Mouse (Mus musculus) kidney, adult 2 months (tissue): ENCODE measurements at regions not wholly inside any gene's neighbourhood (a gene's known extent, or its start where the extent isn't known, plus 50 kb on each side); places are given as distances from the start of the nearest gene placed in this dataset.
A peak's percentile ranks its signal among the peaks of the same experiment; 100 is the strongest.

Experiments used
- DNase-seq: peaks from one replicate; pipeline ENCODE4 v3.0.0; 2021
- H3K27ac ChIP-seq: fragments of 200-500 bp; 2 replicates; pipeline ENCODE4 v1.5.1; 2012; ENCODE audit warnings: low read depth, low read length, control low read depth, inconsistent platforms; ENCODE audit not compliant: insufficient read depth
- H3K27me3 ChIP-seq: fragments of 200-500 bp; replicated peaks from 2 replicates; pipeline ENCODE4 v1.6.1; 2012; ENCODE audit warnings: mild to moderate bottlenecking, moderate library complexity, low read length, inconsistent platforms; ENCODE audit not compliant: control insufficient read depth, insufficient read depth
- H3K36me3 ChIP-seq: fragments of 200-500 bp; 2 replicates; pipeline ENCODE4 v1.6.1; 2012; ENCODE audit warnings: mild to moderate bottlenecking, moderate library complexity, low read length, inconsistent platforms; ENCODE audit not compliant: control insufficient read depth, insufficient read depth
- H3K4me1 ChIP-seq: fragments of 200-500 bp; 2 replicates; pipeline ENCODE4 v1.6.1; 2011; ENCODE audit warnings: low read length; ENCODE audit not compliant: control insufficient read depth, insufficient read depth
- H3K4me3 ChIP-seq: fragments of 200-500 bp; 2 replicates; pipeline ENCODE4 v1.5.1; 2011; ENCODE audit warnings: mild to moderate bottlenecking, low read depth, low read length, control low read depth; ENCODE audit not compliant: insufficient read depth
- CTCF ChIP-seq: fragments of 200-500 bp; conservative IDR thresholded peaks from 2 replicates; pipeline ENCODE4 v1.5.1; 2011; ENCODE audit warnings: low read depth, mild to moderate bottlenecking, control low read depth, low read length, moderate library complexity, mixed read lengths; ENCODE audit not compliant: insufficient read depth, insufficient read length
- POLR2A ChIP-seq: fragments of 200-500 bp; IDR thresholded peaks from one replicate; pipeline ENCODE4 v1.6.1; 2011; ENCODE audit warnings: low read depth, low read length, control low read depth
- WGBS: fragments of 180-500 bp; shearing (Covaris S2); methylation state at CpG from one replicate; pipeline ENCODE4 v1.1.7; 2018; 5-methylcytosine and 5-hydroxymethylcytosine counted together

DNA sequence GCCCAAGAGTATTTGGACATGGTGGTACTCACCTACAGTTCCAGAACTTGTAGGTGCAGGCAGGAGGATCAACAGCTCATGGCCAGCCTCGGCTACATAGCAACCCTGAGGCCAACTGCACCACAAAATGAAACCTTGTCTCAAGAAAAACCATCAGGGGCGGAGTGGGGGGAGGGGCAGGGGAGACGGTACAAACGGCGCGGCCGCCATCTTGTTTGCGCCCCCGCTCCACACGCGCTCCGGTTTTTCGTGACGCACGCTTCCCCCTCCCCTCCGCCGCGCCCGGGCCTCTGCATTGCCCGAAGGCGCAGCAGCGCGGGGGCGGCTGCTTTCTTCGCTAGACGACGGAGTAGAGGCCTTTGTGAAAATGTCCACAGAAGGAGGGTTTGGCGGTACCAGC is 117.9 kb upstream of the Apob start:
- Histone ChIP-seq H3K4me1 (no peaks in the 10 kb centered on the region), H3K4me3 (no peak overlapping the region), H3K36me3 (no peaks in the 10 kb centered on the region), H3K27ac (no peak overlapping the region), H3K27me3 (no peaks in the 10 kb centered on the region)
- no peak for DNase-seq
- 88% methylated on average over 28 of the region's 28 CpGs for WGBS
- no peak for TF ChIP-seq CTCF
- no peak for TF ChIP-seq POLR2A

DNA sequence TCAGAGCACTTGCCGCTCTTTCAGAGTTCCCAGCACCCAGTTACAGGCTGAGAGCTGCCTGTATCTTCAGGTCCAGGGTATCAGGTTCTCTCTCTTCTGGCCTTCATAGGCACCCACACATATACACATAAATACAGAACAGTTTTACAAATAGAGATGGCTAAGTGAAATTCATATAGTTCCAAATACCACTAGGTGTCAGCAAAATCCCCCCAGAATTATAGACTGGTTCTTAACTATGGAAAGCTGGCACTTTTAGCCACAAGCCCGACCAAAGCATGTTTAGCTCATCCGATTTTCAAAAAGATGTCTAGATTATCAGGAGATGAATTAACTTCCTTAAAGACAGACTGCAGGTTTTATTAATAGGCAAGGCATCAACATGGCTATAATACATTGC is 107.4 kb upstream of the Apob start:
- H3K4me3 ChIP-seq, result no peak overlapping the region
- 53% methylated on average over 3 of the region's 3 CpGs for WGBS
- H3K27me3 ChIP-seq, result no peaks in the 10 kb centered on the region
- H3K36me3 ChIP-seq, result no peaks in the 10 kb centered on the region
- no peak for DNase-seq
- no peaks in the 10 kb centered on the region for H3K4me1 ChIP-seq
- no peak overlapping the region for H3K27ac ChIP-seq
- TF ChIP-seq POLR2A, result no peak
- TF ChIP-seq CTCF, result no peak

DNA sequence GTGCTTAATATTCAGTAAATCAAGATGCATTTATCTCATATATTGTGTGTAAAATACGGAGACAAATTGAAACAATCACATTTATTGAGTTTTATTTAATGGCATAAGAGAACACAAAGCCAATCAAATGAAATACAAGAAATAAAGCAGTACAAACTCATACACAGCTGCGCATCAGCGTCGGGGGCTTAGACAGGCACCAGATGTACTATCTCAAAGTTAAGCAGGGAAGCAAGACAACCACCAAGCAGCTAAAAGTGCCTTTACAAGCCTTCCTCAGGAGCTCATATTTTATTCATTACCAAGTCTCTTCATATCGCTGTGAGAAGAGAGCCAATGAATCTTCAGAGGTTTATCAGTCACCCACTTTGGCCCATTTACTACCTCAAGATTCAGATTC is 107.0 kb upstream of the Apob start:
- DNase-seq, result no peak
- no peaks in the 10 kb centered on the region for H3K27me3 ChIP-seq
- no peak overlapping the region for H3K4me3 ChIP-seq
- no peak overlapping the region for H3K27ac ChIP-seq
- no peaks in the 10 kb centered on the region for H3K36me3 ChIP-seq
- no peaks in the 10 kb centered on the region for H3K4me1 ChIP-seq
- WGBS, result 62% methylated on average over 5 of the region's 5 CpGs
- no peak for TF ChIP-seq POLR2A
- no peak for TF ChIP-seq CTCF

DNA sequence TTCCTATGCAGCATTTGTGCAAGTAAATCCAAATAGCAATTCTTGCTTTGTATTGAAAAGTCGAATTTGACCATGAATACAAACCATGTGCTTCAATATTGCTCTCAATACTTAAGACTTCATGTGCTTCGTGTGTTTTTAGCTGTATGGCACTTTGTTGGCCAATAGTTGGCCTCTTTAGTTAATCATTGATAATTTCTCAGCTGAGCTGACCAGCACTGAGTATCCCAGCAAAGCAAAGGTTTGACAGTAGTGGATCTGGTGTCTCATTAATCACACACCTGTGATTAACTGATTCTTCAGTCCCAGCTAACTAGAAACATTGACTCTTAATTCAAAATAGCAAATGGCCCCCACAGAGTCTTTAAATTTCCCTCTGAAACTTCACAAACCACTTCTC is 102.0 kb upstream of the Apob start:
- TF ChIP-seq POLR2A, result no peak
- TF ChIP-seq CTCF, result no peak
- Histone ChIP-seq H3K27ac (no peak overlapping the region), H3K27me3 (no peaks in the 10 kb centered on the region), H3K4me1 (no peaks in the 10 kb centered on the region), H3K36me3 (no peaks in the 10 kb centered on the region), H3K4me3 (no peak overlapping the region)
- WGBS, result 47% methylated on average over 2 of the region's 2 CpGs
- DNase-seq, result peak; percentile 33

DNA sequence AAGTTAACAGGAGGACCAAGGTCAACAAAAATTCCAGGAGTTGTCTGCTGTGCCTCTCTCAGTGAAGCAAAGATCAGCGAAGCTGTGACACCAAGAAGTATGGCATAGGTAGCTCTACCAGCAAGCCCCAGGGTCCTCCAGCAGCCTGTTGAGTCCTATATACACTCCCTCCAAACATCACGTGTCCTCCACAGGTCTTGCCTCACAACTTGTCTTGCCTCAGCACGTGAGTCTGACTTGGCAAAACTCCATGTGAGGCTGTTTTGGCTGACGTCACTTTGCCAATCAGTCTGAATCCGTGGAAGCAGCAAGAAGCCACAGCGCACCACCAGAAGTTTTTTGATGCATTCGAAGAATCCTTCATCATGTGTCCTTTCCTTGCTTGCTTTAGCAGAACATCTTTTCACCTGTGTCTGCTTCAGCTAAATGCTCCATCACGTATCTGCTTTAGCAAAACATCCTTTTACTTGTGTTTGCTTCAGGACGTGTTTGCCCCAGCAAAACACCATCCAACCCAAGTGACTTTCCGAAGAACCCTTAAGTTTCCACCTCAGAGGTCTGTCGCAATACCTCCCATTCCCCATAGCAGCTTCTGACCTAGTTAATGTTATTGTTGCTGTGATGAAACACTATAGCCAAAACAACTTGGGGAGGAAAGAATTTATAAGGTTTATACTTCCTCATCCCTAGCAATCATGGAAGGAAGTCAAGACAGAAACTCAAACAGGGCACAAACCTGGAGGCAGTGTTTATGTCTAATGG is 101.0 kb upstream of the Apob start:
- TF ChIP-seq CTCF (no peak), POLR2A (no peak)
- H3K4me3 ChIP-seq, result no peak overlapping the region
- H3K27ac ChIP-seq, result no peak overlapping the region
- peak; percentile 43 for DNase-seq
- no peaks in the 10 kb centered on the region for H3K36me3 ChIP-seq
- WGBS, result 74% methylated on average over 11 of the region's 11 CpGs
- no peaks in the 10 kb centered on the region for H3K27me3 ChIP-seq
- H3K4me1 ChIP-seq, result no peaks in the 10 kb centered on the region

DNA sequence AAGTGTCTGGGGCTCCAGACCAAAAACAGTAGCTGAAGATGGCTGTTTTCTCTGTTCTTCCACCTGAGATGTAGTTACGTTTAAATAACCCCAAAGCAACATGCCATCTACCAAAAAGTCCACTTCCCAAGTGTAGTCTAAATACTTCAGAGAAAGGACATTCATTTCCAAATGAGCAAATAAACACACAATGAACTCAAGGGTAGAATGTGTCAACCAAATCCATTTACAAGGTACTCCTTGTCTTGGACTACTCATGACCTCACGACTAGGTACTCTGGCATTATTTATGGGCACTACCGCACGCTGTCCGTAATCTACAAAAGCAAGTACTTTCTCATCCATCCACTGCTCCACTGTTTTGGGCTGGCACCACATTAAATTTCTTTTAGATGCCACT is 98.7 kb upstream of the Apob start:
- Histone ChIP-seq H3K27ac (no peak overlapping the region), H3K27me3 (no peaks in the 10 kb centered on the region), H3K36me3 (no peaks in the 10 kb centered on the region), H3K4me3 (no peak overlapping the region), H3K4me1 (no peaks in the 10 kb centered on the region)
- TF ChIP-seq CTCF (no peak), POLR2A (no peak)
- 81% methylated on average over 5 of the region's 5 CpGs for WGBS
- no peak for DNase-seq

DNA sequence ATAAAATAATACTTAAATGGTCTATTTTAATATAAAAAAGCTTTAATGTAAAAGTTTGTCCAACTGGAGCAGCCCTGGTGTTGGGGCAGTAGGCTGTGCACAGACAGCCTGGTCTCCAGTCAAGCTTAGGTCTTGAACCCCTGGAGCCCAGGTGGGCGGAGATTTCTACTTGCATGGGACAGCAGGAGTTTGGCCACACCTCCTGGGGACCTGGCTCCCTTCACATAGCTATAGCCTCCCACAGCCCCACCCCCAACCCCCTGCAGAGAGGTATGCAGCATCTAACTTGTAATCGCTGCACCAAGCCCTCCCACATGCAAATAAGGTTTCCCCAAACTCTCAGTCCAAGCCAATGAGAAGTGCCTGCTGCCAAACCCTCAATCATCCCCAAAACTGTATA is 81.3 kb upstream of the Apob start:
- WGBS, result 53% methylated on average over 2 of the region's 2 CpGs
- no peaks in the 10 kb centered on the region for H3K4me1 ChIP-seq
- no peak for TF ChIP-seq POLR2A
- TF ChIP-seq CTCF, result no peak
- H3K36me3 ChIP-seq, result no peaks in the 10 kb centered on the region
- DNase-seq, result no peak
- no peak overlapping the region for H3K4me3 ChIP-seq
- no peaks in the 10 kb centered on the region for H3K27me3 ChIP-seq
- H3K27ac ChIP-seq, result no peak overlapping the region

DNA sequence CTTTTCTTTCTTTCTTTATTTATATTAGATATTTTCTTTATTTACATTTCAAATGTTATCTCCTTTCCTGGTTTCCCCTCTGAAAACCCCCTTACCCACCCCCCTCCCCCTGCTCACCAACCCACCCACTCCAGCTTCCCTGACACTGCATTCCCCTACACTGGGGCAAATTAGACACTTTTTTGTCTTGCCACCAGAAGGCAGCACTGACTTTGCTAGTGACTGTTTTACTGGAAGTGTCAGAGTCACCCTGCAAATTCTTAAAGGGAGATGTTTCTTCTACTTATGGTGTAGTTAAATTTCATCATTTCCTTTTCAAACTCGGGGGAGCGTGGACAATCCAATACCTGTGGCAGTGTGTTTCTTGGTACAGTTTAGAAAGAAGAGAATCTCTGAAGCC is 72.1 kb upstream of the Apob start:
- DNase-seq, result peak; percentile 53
- WGBS, result 64% methylated on average over 2 of the region's 2 CpGs
- TF ChIP-seq CTCF (peak; percentile 39), POLR2A (no peak)

More for the DNA sequence above, 72.1 kb upstream of the Apob start:
- Histone ChIP-seq H3K27ac (no peak overlapping the region), H3K27me3 (no peaks in the 10 kb centered on the region), H3K36me3 (no peaks in the 10 kb centered on the region), H3K4me3 (no peak overlapping the region), H3K4me1 (peaks cover 11% of the 10 kb centered on the region; the same call in 1 of the 2 replicates)
